Mouse (Mus musculus) liver, embryonic 14.5 days (tissue): ENCODE measurements around the gene Tmem50b. TPM values are rescaled to one million over a fixed set of nuclear protein-coding genes. Genes with fewer than 3 reads are reported as not detected.

Source experiments
- ATAC-seq: fragments of 200-750 bp; cut with Nextera tagmentation; 2 replicates; pipeline ENCODE4 v1.8.0; 2017; ENCODE audit warnings: moderate number of reproducible peaks, mild to moderate bottlenecking, moderate library complexity; ENCODE audit not compliant: insufficient read depth
- DNase-seq, 3 experiments: peaks; one replicate each; pipeline ENCODE4 v3.0.0-alpha.2; 2012 to 2013; ENCODE audit warnings: low read depth in 3 of 3, low spot score in 3 of 3
- H3K27ac ChIP-seq: fragments of 300-500 bp; sonication (generic); 2 replicates; pipeline ENCODE4 v1.5.1; 2014; ENCODE audit warnings: moderate library complexity, mild to moderate bottlenecking, control low read depth, inconsistent platforms
- H3K27me3 ChIP-seq: fragments of 300-500 bp; sonication (generic); 2 replicates; pipeline ENCODE4 v1.6.1; 2014; ENCODE audit warnings: mild to moderate bottlenecking, low read length, moderate library complexity; ENCODE audit not compliant: control insufficient read depth, insufficient read depth
- H3K36me3 ChIP-seq: fragments of 300-500 bp; sonication (generic); replicated peaks from 2 replicates; pipeline ENCODE4 v1.6.1; 2014; ENCODE audit warnings: low read depth; ENCODE audit not compliant: control insufficient read depth, insufficient read depth
- H3K4me1 ChIP-seq, 2 experiments: fragments of 200-500 bp in 1 of 2; fragments of 300-500 bp in 1 of 2; sonication (generic) in 1 of 2; replicated peaks; 2 replicates each; pipeline ENCODE4 v1.6.1; 2012 to 2014; ENCODE audit warnings: antibody characterized with exemption in 1 of 2, inconsistent platforms in 1 of 2, low read length in 1 of 2; ENCODE audit not compliant: control insufficient read depth in 2 of 2, insufficient read depth in 2 of 2
- H3K4me2 ChIP-seq: fragments of 300-500 bp; sonication (generic); 2 replicates; pipeline ENCODE4 v1.6.1; 2014; ENCODE audit warnings: low read depth, mild to moderate bottlenecking, control low read depth, moderate library complexity
- H3K4me3 ChIP-seq, 2 experiments: fragments of 200-500 bp in 1 of 2; fragments of 300-500 bp in 1 of 2; sonication (generic) in 1 of 2; 2 replicates each; pipeline ENCODE4 v1.5.1; 2012 to 2014; ENCODE audit warnings: low read depth in 2 of 2, low read length in 2 of 2, mild to moderate bottlenecking in 2 of 2, control low read depth in 1 of 2, inconsistent platforms in 1 of 2, moderate library complexity in 1 of 2; ENCODE audit not compliant: insufficient read depth in 1 of 2
- H3K9ac ChIP-seq: fragments of 300-500 bp; sonication (generic); replicated peaks from 2 replicates; pipeline ENCODE4 v1.6.1; 2014; ENCODE audit warnings: mild to moderate bottlenecking, control low read depth, moderate library complexity
- H3K9me3 ChIP-seq: fragments of 300-500 bp; sonication (generic); 2 replicates; pipeline ENCODE4 v1.6.1; 2016; ENCODE audit warnings: low read length, mixed read lengths; ENCODE audit not compliant: control insufficient read depth
- CTCF ChIP-seq: IDR thresholded peaks from 2 replicates; pipeline ENCODE4 v1.5.1; 2016; ENCODE audit warnings: antibody characterized with exemption, low read depth, control low read depth
- EP300 ChIP-seq: IDR thresholded peaks from 2 replicates; pipeline ENCODE4 v1.6.1; 2016; ENCODE audit warnings: antibody characterized with exemption, low read depth
- WGBS: fragments of 180-500 bp; shearing (Covaris S2); extraction: QIAGEN DNeasy Blood & Tissue Kit; methylation state at CpG from one replicate; pipeline ENCODE4 v1.1.7; 2014; ENCODE audit not compliant: insufficient replicate concordance; 5-methylcytosine and 5-hydroxymethylcytosine counted together
- polyA plus RNA-seq, 2 experiments: library from polyadenylated mRNA; depleted of rRNA in 1 of 2; stranded (reverse) in 1 of 2; unstranded in 1 of 2; fragments of >200 nt; fragmentation: Nextera tagmentation in 1 of 2; extraction: Ambion mirVana in 1 of 2; gene quantifications; 2 replicates each; pipeline versions ENCODE4 v1.2.1 to v1.2.3; 2012 to 2014

The Tmem50b gene
- polyA plus RNA-seq, 2 experiments, result 2.8 to 5.0 TPM

DNA sequence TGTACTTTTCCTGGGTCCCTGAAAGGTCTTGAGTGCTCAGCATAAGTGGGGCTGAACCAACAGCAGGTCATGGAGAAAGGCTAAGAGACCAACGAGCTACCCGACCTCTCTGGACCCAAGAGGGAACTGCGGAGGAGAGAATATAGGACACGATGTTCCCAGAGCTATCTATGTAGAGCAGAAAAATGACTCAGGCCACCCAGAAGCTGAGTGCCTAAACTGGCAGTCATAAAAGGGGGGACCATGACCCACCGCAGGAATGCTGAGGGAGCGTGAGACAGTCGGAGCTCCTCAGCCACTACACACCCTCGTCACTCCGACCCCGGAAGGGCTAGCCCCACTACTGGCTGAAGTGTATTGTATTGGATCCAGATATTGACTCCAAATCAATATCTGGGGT, 28.6 kb downstream of the Tmem50b start:
- Histone ChIP-seq H3K9ac (no peak overlapping the region), H3K4me3 (no peak overlapping the region), H3K9me3 (no peaks in the 10 kb centered on the region), H3K36me3 (no peaks in the 10 kb centered on the region), H3K4me2 (no peak overlapping the region), H3K27ac (no peak overlapping the region), H3K27me3 (no peaks in the 10 kb centered on the region), H3K4me1 (peaks cover 13 to 17% of the 10 kb centered on the region in 2 experiments)
- DNase-seq (no peak), ATAC-seq (no peak)
- TF ChIP-seq CTCF (no peak), EP300 (no peak)
- WGBS, result 79% methylated on average over 10 of the region's 10 CpGs

DNA sequence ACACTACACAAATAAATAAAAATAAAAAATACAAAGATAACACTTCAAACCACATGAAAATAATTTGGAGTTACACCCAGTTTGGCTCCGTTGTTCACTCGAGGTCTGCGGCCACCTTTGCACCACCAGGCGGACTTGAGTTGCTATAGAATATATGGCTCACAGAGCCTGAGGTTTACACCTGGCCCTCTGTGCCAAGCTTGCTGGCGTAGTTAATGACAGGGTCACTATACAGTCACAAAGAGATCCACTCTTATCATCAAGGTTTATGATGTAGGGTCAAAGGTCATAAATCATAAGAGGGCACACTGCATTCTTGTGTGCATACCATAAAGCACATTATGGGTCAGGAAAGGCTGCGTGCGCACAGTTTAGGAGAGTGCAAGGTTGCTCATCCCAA, 31.6 kb downstream of the Tmem50b start:
- H3K27ac ChIP-seq, result no peak overlapping the region
- H3K4me3 ChIP-seq, result no peak overlapping the region
- no peak overlapping the region for H3K4me2 ChIP-seq
- 82% methylated on average over 7 of the region's 7 CpGs for WGBS
- no peaks in the 10 kb centered on the region for H3K27me3 ChIP-seq
- TF ChIP-seq EP300 (no peak), CTCF (no peak)
- no peaks in the 10 kb centered on the region for H3K9me3 ChIP-seq
- H3K9ac ChIP-seq, result no peak overlapping the region
- ATAC-seq, result no peak
- no peak for DNase-seq
- H3K36me3 ChIP-seq, result peaks cover 5% of the 10 kb centered on the region
- H3K4me1 ChIP-seq, result peaks cover 13 to 17% of the 10 kb centered on the region in 2 experiments

DNA sequence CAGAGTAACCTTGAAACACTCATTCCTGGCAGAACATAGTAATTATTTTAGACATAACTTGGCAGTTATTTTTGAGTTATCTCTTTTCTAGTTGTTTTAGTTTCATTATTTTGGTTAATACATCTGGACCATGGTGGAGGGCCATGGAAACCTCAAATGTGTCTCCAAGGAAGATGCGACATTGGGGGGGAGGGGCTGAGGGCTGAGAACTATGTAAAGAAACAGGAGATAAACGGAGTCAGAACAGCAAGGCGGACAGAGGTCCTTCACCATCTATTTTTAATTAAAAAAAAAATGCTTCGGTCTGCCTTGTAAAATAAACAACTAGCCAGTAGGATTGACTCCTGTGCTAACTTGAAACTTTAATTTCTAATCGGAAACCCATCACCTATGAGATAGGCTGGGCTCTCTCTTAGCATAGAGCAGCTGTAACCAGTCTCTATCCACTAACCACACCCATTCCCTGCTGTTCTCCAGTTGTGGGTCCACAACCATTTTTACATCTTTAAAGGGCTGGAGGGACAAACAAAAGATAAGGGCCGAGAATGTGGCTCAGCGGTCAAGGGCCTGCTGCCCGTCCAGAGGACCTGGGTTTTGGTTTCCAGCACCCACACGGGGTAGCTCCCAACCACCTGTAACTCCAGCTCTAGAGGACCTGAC, 32.2 kb downstream of the Tmem50b start:
- no peak for ATAC-seq
- no peaks in the 10 kb centered on the region for H3K9me3 ChIP-seq
- H3K27ac ChIP-seq, result peak overlapping the region; percentile 20; the same call in 1 of the 2 replicates
- H3K4me3 ChIP-seq, result no peak overlapping the region
- peaks cover 13 to 17% of the 10 kb centered on the region in 2 experiments for H3K4me1 ChIP-seq
- no peak for DNase-seq
- no peak overlapping the region for H3K9ac ChIP-seq
- TF ChIP-seq EP300 (no peak), CTCF (no peak)
- H3K4me2 ChIP-seq, result peak overlapping the region; percentile 39
- H3K36me3 ChIP-seq, result peaks cover 5% of the 10 kb centered on the region
- 54% methylated on average over 9 of the region's 9 CpGs for WGBS
- no peaks in the 10 kb centered on the region for H3K27me3 ChIP-seq

DNA sequence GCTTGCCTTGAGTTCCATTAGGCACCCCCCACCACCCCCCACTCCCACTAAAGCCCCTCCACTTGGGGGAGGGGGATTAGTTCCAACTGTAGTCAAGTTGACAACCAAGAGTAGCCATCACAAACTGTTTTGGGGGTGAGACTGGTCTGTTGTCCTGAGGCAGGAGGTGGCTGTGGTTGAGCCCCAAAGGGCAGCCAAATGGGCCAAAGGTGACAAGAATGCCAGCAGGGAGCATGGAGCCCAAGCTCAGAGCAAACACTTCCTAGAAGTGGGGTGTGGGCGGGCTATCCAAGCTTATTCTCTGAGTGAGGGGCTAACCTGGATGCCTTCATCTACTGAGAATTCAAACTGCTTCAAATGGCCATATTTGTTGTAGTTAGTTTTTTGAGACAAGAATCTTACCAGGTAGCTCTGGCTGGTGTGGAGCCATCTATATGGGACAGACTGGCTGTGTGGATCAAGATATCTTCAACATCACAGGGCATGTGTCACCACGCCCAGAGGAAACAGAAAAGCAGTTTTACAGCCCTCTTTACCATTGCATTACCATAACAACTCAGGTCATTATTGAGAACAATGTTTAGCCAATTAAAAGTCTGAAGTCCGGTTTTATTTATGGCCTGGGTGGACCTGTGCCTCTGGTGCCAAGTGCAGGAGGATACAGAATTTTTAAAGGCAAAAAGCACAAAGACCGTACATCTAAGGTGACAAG, 32.9 kb downstream of the Tmem50b start:
- DNase-seq, result no peak
- Histone ChIP-seq H3K4me3 (no peak overlapping the region), H3K27me3 (no peaks in the 10 kb centered on the region), H3K27ac (peak overlapping the region; percentile 20; the same call in 1 of the 2 replicates), H3K9me3 (no peaks in the 10 kb centered on the region), H3K4me2 (peak overlapping the region; percentile 39), H3K4me1 (peaks cover 13 to 17% of the 10 kb centered on the region in 2 experiments), H3K36me3 (peaks cover 5% of the 10 kb centered on the region), H3K9ac (no peak overlapping the region)
- TF ChIP-seq EP300 (peak; percentile 37; the same call in 1 of the 2 replicates), CTCF (no peak)
- 46% methylated on average over 4 of the region's 4 CpGs for WGBS
- ATAC-seq, result peak; percentile 61
